Mouse (Mus musculus) embryonic facial prominence, embryonic 13.5 days (tissue): ENCODE data around the gene Cep350. TPM values are rescaled to one million over a fixed set of nuclear protein-coding genes. Genes with fewer than 3 reads are reported as not detected.
A peak's percentile ranks its signal among the peaks of the same experiment; 100 is the strongest.

ENCODE experiments used
- ATAC-seq: fragments of 200-750 bp; cut with Nextera tagmentation; 2 replicates; pipeline ENCODE4 v1.8.0; 2017; ENCODE audit warnings: low read depth; ENCODE audit not compliant: insufficient number of reproducible peaks, insufficient read depth, low FRiP score, low TSS enrichment
- H3K27ac ChIP-seq: fragments of 300-500 bp; sonication (generic); 2 replicates; pipeline ENCODE4 v1.5.1; 2015; ENCODE audit warnings: moderate library complexity, mild to moderate bottlenecking, inconsistent platforms
- H3K27me3 ChIP-seq: fragments of 300-500 bp; sonication (generic); 2 replicates; pipeline ENCODE4 v1.6.1; 2015; ENCODE audit warnings: mild to moderate bottlenecking, inconsistent platforms
- H3K36me3 ChIP-seq: fragments of 300-500 bp; sonication (generic); 2 replicates; pipeline ENCODE4 v1.6.1; 2015; ENCODE audit warnings: mild to moderate bottlenecking, inconsistent platforms
- H3K4me1 ChIP-seq: fragments of 300-500 bp; sonication (generic); 2 replicates; pipeline ENCODE4 v1.6.1; 2015; ENCODE audit warnings: inconsistent platforms
- H3K4me2 ChIP-seq: fragments of 300-500 bp; sonication (generic); 2 replicates; pipeline ENCODE4 v1.6.1; 2015; ENCODE audit warnings: moderate library complexity, mild to moderate bottlenecking, inconsistent platforms
- H3K4me3 ChIP-seq: fragments of 300-500 bp; sonication (generic); 2 replicates; pipeline ENCODE4 v1.5.1; 2015; ENCODE audit warnings: mild to moderate bottlenecking, inconsistent platforms
- H3K9ac ChIP-seq: fragments of 300-500 bp; sonication (generic); 2 replicates; pipeline ENCODE4 v1.6.1; 2015; ENCODE audit warnings: mild to moderate bottlenecking, inconsistent platforms
- H3K9me3 ChIP-seq: fragments of 300-500 bp; sonication (generic); 2 replicates; pipeline ENCODE4 v1.6.1; 2016; ENCODE audit warnings: inconsistent platforms
- WGBS: fragments of 180-500 bp; shearing (Covaris S2); methylation state at CpG from one replicate; pipeline ENCODE4 v1.1.7; 2015; ENCODE audit warnings: mixed read lengths; 5-methylcytosine and 5-hydroxymethylcytosine counted together
- polyA plus RNA-seq: library from polyadenylated mRNA; unstranded; fragments of >200 nt; fragmentation: Nextera tagmentation; extraction: Ambion mirVana; gene quantifications from 2 replicates; pipeline ENCODE4 v1.2.1, GENCODE M21; 2015

Cep350 gene
- polyA plus RNA-seq = 12.9 and 13.6 TPM in 2 replicates

DNA sequence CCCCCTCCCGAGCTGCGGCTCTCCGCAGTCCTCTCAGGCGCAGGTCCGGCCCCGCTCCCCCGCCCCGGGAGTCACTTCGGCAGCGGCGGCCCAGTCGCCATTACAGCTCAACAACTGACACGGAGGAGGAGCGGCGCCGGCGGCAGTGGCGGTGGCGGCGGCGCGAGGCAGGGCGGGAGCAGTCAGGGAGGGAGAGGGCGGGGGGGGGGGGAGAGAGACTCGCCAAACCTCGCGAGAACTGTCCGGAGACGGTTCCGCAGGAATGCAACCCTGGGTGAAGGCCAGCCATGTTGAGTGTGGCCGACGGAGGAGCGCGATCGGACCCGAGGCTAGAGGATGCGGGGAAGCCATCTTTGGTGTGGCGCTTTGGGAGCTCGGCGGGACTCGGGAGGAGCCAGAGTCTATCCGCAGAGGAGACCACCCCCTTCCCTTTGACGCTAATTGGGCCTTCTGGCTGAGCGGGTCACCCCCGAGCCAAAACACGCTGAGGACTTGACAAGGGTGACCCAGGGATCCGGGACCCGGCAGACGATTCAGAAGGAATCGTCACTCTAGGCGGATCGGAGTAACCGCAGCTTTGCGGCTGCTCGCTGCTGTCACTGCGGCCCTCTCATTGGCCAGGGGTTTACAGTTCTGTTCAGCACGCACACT, at the start of gene Cep350:
TSS of gene Cep350 (minus strand) at position 188 of the 651 bp plus-strand sequence.
- WGBS = under 1% methylated on average over 53 of the region's 57 CpGs

DNA sequence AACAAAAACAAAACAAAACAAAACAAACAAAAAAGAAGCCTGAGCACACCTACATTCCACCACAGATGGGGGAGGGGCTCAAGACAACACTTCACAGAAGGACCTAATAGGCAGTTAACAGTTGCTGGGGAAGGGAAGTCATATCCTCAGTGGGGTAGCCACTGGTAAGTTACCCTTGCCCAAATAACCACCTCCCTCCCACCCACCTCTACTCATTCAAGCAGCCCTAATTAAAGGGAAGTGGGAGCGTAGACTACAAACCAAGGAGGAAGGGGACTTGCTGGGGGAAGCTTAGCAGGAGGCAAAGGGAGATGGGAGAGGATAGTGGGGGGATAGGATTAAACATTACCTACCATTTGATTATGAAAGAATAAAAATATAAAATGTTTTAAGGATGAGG, 47.3 kb upstream of the Cep350 start:
- Histone ChIP-seq H3K36me3 (peaks cover 57% of the 10 kb centered on the region), H3K4me2 (no peak overlapping the region), H3K4me3 (no peak overlapping the region), H3K9me3 (no peaks in the 10 kb centered on the region), H3K27ac (no peak overlapping the region), H3K4me1 (no peaks in the 10 kb centered on the region), H3K27me3 (no peaks in the 10 kb centered on the region), H3K9ac (no peak overlapping the region)
- ATAC-seq = no peak
- 94% methylated on average over 1 of the region's 1 CpGs for WGBS

More for the DNA sequence above, at the start of gene Cep350:
- Histone ChIP-seq H3K4me3 (peak within 1 kb of the TSS; percentile 99), H3K9me3 (no peaks in the 10 kb centered on the region), H3K4me1 (peaks cover 11% of the 10 kb centered on the region), H3K4me2 (peak within 1 kb of the TSS; percentile 74), H3K27ac (peak within 1 kb of the TSS; percentile 91), H3K36me3 (no peaks in the 10 kb centered on the region), H3K27me3 (no peaks in the 10 kb centered on the region), H3K9ac (peak within 1 kb of the TSS; percentile 99)
- ATAC-seq = peak; percentile 99

DNA sequence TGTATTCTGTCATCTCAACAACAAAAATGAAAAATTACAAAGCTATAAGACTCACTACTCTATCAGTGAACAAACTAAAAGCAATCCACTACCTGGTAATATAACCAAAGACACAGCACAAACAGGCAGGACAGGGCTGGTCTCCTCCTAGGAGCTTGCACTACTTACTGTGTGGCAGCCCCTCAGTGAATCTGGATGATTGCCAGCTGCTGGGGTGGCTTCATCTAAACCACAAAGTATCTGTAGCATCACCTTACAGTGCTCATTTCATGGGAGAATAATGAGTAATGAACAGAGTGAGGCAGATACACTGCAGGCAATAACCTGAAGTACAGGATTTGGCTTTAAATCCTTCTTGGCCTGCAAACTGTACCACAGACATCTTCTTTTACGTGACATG, 46.7 kb upstream of the Cep350 start:
- H3K4me3 ChIP-seq = no peak overlapping the region
- H3K9ac ChIP-seq = no peak overlapping the region
- H3K27ac ChIP-seq = no peak overlapping the region
- WGBS = 82% methylated on average over 1 of the region's 1 CpGs
- no peaks in the 10 kb centered on the region for H3K27me3 ChIP-seq
- no peaks in the 10 kb centered on the region for H3K9me3 ChIP-seq
- ATAC-seq = no peak; the same call in 1 of the 2 replicates
- peaks cover 61% of the 10 kb centered on the region for H3K36me3 ChIP-seq
- H3K4me2 ChIP-seq = no peak overlapping the region
- H3K4me1 ChIP-seq = no peaks in the 10 kb centered on the region

DNA sequence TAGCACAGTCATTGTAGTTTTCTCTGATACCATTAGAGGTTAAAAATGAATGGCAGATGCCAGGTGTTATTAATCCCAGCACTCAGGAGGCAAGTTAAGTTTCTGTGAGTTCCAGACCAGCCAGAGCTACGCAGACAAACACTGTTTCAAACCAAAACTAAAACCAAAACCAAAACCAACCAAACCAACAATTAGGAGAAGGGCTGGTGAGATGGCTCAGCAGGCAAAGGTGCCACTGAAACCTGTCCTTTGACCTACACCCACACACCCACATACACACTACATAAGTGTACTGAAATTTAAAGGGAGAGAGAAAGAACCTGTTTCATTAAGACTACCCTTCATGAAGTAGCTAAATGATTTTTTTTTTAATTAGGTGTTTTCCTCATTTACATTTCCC, 35.9 kb upstream of the Cep350 start:
- Histone ChIP-seq H3K4me3 (no peak overlapping the region), H3K4me1 (no peaks in the 10 kb centered on the region), H3K27me3 (no peaks in the 10 kb centered on the region), H3K4me2 (no peak overlapping the region), H3K36me3 (peaks cover 68% of the 10 kb centered on the region), H3K9ac (no peak overlapping the region), H3K9me3 (no peaks in the 10 kb centered on the region), H3K27ac (no peak overlapping the region)
- 86% methylated on average over 1 of the region's 1 CpGs for WGBS
- ATAC-seq = no peak

DNA sequence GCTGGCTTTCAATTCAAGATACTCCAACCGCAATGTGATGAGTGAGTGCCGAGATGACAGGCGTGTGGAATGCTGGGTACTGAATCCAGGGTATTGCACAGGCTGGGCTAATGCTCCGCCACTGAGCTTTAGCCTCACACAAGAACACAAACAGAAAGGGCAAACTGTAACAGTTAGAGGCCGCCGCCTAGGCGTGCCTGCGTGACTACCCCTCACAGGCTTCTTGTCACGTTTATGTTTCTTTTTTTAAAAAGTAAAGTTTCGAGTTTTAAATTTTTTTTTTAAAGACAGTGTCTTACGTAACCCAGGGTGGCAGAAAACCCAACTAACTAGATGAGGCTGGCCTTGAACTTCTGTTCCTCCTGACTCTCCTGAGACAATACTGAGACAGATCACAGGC, 32.9 kb upstream of the Cep350 start:
- ATAC-seq = no peak
- Histone ChIP-seq H3K9me3 (no peaks in the 10 kb centered on the region), H3K4me2 (no peak overlapping the region), H3K27ac (no peak overlapping the region), H3K4me1 (no peaks in the 10 kb centered on the region), H3K36me3 (peaks cover 54% of the 10 kb centered on the region), H3K4me3 (no peak overlapping the region), H3K27me3 (no peaks in the 10 kb centered on the region), H3K9ac (no peak overlapping the region)
- 94% methylated on average over 11 of the region's 11 CpGs for WGBS

DNA sequence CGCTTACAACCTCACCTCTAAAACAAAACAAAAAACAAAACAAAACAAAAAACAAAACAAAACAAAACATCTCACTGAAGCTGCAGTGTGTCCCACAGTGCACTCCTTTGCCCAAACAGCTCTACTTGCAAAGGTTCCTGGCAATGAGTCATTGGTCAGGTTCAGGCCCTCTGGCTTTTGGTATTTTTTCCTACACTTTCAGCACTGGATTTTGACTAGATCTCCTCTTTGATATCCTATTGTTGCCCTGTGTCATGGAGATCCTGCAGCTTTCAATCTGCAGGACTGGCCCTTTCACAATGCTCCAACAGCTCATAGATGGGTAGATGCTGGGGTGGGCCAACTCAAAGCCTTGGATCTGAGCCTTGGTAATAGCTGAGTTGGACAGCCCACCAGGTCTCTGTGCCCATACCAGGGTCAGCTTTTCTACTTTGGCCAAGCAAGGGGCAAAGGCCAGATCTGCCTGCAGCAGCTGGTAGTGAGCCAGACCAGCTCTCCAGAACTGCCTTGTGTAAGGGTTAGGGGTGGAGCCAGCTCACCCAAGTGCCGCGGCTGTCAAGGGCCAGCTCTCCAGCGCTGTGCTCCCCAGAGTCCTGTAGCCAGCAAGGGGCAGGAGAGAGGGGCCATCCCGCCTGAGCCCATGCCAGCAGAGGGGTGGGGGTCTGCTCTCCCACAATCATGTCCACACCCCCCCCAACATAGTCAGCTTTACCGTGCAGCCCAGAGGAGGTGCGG, 30.3 kb upstream of the Cep350 start:
- Histone ChIP-seq H3K4me2 (no peak overlapping the region), H3K9ac (no peak overlapping the region), H3K27me3 (no peaks in the 10 kb centered on the region), H3K9me3 (no peaks in the 10 kb centered on the region), H3K36me3 (peaks cover 36% of the 10 kb centered on the region), H3K4me3 (no peak overlapping the region), H3K27ac (no peak overlapping the region), H3K4me1 (no peaks in the 10 kb centered on the region)
- 91% methylated on average over 7 of the region's 7 CpGs for WGBS
- ATAC-seq = no peak

DNA sequence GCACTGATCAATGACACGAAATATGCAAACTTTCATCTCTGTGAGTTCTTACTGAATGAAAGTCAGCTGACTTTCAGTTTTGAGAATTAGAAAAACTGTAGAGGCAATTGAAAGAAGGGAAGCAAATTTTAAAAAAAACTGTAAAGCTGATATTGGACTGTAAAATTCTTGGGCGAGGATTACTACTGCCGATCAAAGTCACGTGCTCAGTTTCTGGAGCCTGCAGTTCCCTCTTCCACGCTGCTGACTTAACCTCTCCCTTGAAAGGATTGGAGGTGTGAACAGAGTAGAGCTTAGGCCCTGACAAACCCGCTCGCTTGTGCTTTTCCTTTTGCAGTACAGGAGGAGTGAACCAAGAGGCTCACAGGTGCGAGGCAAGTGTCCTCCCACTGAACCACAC, 29.3 kb upstream of the Cep350 start:
- no peaks in the 10 kb centered on the region for H3K9me3 ChIP-seq
- peaks cover 29% of the 10 kb centered on the region for H3K36me3 ChIP-seq
- no peaks in the 10 kb centered on the region for H3K27me3 ChIP-seq
- no peak overlapping the region for H3K4me3 ChIP-seq
- no peak overlapping the region for H3K27ac ChIP-seq
- no peak overlapping the region for H3K9ac ChIP-seq
- WGBS = 93% methylated on average over 8 of the region's 8 CpGs
- no peaks in the 10 kb centered on the region for H3K4me1 ChIP-seq
- ATAC-seq = no peak
- no peak overlapping the region for H3K4me2 ChIP-seq

DNA sequence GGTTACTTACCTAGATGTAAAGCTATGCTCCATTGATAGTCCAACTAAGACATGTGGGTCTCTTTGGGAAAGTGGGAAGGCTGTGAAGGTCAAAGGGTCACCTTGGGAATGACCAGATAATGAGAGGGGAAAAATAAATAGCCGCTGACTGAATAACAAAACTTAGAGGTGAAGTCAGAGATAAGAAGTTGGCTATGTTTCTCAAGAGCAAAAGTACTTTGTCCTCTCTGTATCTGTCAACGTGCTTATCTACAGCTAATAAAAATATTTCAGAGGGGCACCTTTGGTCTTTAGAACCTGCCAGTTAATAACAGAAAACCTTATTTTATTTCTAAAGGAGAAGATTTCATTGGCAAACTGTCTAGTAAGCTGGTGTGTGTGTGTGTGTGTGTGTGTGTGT, 22.6 kb upstream of the Cep350 start:
- Histone ChIP-seq H3K4me2 (no peak overlapping the region), H3K9ac (no peak overlapping the region), H3K36me3 (no peaks in the 10 kb centered on the region), H3K9me3 (no peaks in the 10 kb centered on the region), H3K4me3 (no peak overlapping the region), H3K27ac (no peak overlapping the region), H3K4me1 (no peaks in the 10 kb centered on the region), H3K27me3 (no peaks in the 10 kb centered on the region)
- 81% methylated on average over 2 of the region's 2 CpGs for WGBS
- no peak for ATAC-seq

DNA sequence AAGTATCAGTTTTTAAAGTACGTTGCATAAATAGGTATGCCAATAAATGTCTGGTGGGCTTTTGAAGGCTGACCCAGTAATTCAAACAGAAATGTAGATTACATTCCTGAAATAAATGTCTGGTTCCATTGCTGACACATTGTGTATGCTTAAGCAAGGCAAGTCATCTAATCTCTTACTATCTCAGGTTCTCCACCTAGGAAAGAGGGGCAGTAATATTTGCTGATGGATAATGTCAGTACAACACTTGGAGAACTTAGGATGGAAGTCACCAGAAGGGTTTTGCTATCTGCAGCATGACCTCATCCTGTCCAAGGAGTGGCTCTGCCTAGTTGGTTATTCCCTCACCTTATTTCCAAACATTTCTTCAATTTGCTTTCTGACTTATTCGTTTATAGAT, 21.5 kb upstream of the Cep350 start:
- no peak overlapping the region for H3K9ac ChIP-seq
- no peaks in the 10 kb centered on the region for H3K27me3 ChIP-seq
- no peak overlapping the region for H3K27ac ChIP-seq
- no peaks in the 10 kb centered on the region for H3K4me1 ChIP-seq
- no peak overlapping the region for H3K4me3 ChIP-seq
- 82% methylated on average over 2 of the region's 2 CpGs for WGBS
- no peaks in the 10 kb centered on the region for H3K9me3 ChIP-seq
- no peak overlapping the region for H3K4me2 ChIP-seq
- ATAC-seq = no peak
- no peaks in the 10 kb centered on the region for H3K36me3 ChIP-seq

DNA sequence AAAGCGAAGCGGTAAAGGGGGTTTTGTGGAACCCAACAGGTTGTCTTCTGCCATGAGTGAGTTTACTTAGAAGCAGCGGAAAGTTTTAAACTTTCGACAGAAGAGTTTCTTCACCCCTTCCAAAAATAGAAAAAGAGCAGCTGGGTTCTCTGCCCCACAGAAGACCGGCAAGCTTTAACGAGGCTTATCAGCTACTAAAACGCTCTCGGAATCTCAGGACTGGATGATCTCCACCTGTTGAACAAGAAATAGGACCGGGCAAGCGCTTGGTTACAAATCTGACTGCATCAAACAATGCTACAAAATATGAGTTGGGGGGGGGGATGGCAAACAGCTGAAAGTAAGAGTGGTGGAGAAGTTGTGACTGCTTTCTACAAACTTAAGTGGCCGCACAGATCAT, 17.3 kb upstream of the Cep350 start:
- no peaks in the 10 kb centered on the region for H3K4me1 ChIP-seq
- no peaks in the 10 kb centered on the region for H3K36me3 ChIP-seq
- H3K9ac ChIP-seq = no peak overlapping the region
- no peak overlapping the region for H3K4me2 ChIP-seq
- no peak for ATAC-seq
- no peak overlapping the region for H3K27ac ChIP-seq
- H3K27me3 ChIP-seq = no peaks in the 10 kb centered on the region
- H3K4me3 ChIP-seq = no peak overlapping the region
- no peaks in the 10 kb centered on the region for H3K9me3 ChIP-seq
- 86% methylated on average over 11 of the region's 11 CpGs for WGBS

DNA sequence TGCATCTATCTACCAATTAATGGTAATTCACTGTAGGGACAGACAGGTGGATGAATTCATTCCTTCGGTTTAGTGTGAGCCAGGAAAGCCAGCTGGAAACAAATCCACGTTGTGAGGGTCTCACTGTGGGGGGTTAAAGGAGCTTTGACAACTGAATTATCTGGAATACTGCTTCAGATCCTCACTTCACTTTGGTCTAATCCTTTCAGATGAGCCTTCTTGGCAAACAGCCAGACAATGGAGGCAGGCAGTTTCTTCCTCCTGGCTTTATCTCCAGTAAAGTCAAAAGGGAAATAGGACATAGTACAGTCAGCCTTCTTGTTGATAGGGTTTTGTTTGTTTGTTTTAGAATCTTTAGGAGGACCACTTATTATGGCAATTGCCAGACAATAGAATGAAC, 16.3 kb upstream of the Cep350 start:
- Histone ChIP-seq H3K9me3 (no peaks in the 10 kb centered on the region), H3K4me1 (no peaks in the 10 kb centered on the region), H3K4me3 (no peak overlapping the region), H3K4me2 (no peak overlapping the region), H3K27ac (no peak overlapping the region), H3K9ac (no peak overlapping the region), H3K27me3 (no peaks in the 10 kb centered on the region), H3K36me3 (no peaks in the 10 kb centered on the region)
- 16% methylated on average over 2 of the region's 2 CpGs for WGBS
- ATAC-seq = no peak

DNA sequence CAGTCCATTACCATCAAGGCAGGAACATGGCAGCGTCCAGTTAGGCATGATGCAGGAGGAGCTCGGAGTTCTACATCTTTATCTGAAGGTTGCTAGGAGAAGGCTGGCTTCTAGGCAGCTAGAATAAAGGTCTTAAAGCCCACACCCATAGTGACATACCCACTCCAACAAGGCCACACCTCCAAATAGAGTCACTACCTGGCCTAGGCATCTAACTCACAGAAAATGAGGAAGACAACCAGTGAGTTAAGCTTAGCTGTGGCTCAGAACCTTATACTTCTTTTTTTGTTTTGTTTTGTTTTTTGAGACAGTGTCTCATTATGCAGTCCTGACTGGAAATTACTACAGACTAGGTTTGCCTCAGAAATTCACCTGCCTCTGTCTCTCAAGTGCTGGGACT, 14.6 kb upstream of the Cep350 start:
- no peaks in the 10 kb centered on the region for H3K4me1 ChIP-seq
- no peak overlapping the region for H3K4me3 ChIP-seq
- H3K4me2 ChIP-seq = no peak overlapping the region
- no peak overlapping the region for H3K9ac ChIP-seq
- H3K27me3 ChIP-seq = no peaks in the 10 kb centered on the region
- no peaks in the 10 kb centered on the region for H3K9me3 ChIP-seq
- ATAC-seq = no peak
- WGBS = 91% methylated on average over 2 of the region's 2 CpGs
- H3K27ac ChIP-seq = no peak overlapping the region
- no peaks in the 10 kb centered on the region for H3K36me3 ChIP-seq
